Mouse (Mus musculus): Measurements from ENCODE around the gene Gm42688.

GRCm38 (mm10) chr6:83087205-83087925 lies 14.1 kb upstream of the Gm42688 start:
- no peak for TF ChIP-seq CTCF (conservative IDR thresholded peaks at IDR 0.05 in 1 of 2, IDR thresholded peaks at IDR 0.05 in 1 of 2; ENCODE audit: low read depth in 2 of 2, low read length in 2 of 2)
- no peak for TF ChIP-seq ZKSCAN1 (IDR thresholded peaks at IDR 0.05; ENCODE audit: borderline replicate concordance, low read depth, low read length)
- no peak for TF ChIP-seq ZMIZ1 (IDR thresholded peaks at IDR 0.05; ENCODE audit: low read depth, low read length)
- no peak for TF ChIP-seq ZNF384 (IDR thresholded peaks at IDR 0.05; ENCODE audit: low read depth, low read length)
